Mouse (Mus musculus) neutrophil, adult 59 days (primary cell): ENCODE measurements around the gene Pdzrn3. TPM values are rescaled to one million over a fixed set of nuclear protein-coding genes. Genes with fewer than 3 reads are reported as not detected.

Source experiments
- total RNA-seq, 2 experiments: library from RNA; stranded (reverse); gene quantifications; 1 replicate in 1 of 2; 2 replicates in 1 of 2; pipeline ENCODE4 v1.2.4; 2023

Pdzrn3 gene
- under 1 TPM in 1 of 2 experiments, not detected in 1; 0.13 TPM for total RNA-seq

DNA sequence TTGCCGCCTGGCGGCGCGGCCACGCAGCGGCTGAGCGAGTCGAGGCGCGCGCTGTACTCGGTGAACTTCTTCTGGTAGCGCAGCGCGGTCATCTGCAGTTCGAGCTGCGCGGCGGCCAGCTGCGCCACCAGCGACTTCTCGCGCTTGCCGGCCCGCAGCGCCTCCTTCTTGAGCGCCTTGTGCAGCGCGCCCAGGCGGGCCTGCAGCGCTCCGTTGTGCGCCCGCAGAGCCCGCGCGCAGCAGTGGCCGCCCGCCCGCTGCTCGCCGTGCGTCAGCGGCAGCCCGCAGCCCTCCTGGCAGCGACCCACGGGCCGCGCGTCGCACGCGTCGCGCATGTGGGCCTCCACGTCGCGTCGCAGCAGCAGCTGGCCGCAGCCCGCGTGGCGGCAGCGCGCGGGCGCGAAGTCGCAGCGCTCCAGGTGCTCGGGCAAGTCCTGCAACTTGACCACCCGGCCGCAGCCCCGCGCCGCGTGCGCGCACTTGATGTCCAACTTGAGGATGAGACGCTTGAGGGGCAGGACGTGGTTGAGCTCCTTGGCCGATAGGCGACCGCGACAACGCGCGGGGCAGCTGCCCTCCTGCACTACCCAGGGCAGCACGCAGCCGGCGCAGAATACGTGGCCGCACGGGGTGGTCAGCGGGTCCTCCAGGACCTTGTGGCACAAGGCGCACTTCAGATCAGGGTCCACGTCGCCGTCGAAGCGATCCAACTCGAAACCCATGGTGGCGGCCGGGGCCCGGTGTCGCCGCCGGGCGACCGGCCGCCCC, at the start of gene Pdzrn3:
Pdzrn3 (minus strand) TSS at position 731 of the 768 bp plus-strand sequence.

